Mouse (Mus musculus) adrenal gland, postnatal 25 days (tissue): ENCODE data around the gene Kcnmb3. TPM values are rescaled to one million over a fixed set of nuclear protein-coding genes. Genes with fewer than 3 reads are reported as not detected.

Source experiments
- DNase-seq: peaks from one replicate; pipeline ENCODE4 v3.0.0; 2021; ENCODE audit warnings: mixed read lengths
- long read RNA-seq: library from polyadenylated mRNA; stranded (forward); transcript quantifications from one replicate; pipeline ENCODE4 v2.0.0, GENCODE M21; 2021
- total RNA-seq: library from RNA; stranded (reverse); gene quantifications from 2 replicates; pipeline ENCODE4 v1.2.3, GENCODE M21; 2021

The Kcnmb3 gene
- total RNA-seq: 0.90 and 1.7 TPM in 2 replicates
- long read RNA-seq, partial matches to known transcripts: 1 of 1 reads
- long read RNA-seq, other reads (novel, unspliced or antisense): 0 of 1 reads

DNA sequence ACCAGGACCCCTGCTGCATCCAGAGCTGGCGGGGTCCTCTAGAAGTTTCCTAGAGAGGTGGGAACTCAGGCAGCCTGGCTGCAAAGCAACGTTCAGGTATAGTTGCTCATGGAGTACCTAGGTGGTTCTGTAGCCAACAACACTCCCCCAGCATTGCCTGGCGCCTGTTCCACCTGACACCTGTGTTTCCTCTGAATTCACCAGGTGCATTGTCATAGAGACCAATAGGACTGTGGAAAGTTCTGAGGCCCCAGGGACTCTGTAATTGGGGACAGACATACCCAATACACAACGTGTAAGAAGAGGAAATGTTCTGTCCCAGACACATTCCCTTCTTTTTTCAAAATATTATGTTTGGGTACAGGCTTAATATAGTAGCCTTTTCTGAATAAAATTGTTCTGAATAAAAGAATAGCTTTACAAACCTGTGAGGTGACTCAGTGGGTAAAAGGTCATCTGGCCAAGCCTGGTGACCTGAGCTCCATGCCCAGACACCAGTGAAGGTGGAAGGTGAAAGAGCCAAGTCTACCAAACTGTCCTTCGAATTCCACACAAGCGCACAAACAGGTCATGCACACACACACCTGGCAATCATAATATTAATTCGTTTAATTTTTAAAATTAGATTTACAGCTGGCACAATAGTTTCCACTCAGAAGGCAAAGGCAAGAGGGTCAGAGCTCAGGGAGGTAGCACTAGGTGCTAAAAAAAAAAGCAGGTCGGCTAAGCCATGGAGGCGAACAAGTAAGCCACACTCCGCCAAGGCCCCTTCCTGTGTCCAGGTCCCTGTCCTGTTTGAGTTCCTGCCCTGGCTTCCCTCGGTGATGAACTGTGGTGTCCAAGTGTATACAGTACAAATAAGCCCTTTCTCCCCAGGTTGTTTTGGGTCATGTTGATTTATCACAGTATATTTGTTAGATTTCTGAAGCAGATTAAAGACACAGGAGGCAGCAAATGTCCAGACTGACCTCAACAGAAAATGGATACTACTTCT, at the start of gene Kcnmb3:
Gene Kcnmb3, minus strand, starts transcription at position 135 of the 994 bp plus-strand sequence.
- DNase-seq: no peak

DNA sequence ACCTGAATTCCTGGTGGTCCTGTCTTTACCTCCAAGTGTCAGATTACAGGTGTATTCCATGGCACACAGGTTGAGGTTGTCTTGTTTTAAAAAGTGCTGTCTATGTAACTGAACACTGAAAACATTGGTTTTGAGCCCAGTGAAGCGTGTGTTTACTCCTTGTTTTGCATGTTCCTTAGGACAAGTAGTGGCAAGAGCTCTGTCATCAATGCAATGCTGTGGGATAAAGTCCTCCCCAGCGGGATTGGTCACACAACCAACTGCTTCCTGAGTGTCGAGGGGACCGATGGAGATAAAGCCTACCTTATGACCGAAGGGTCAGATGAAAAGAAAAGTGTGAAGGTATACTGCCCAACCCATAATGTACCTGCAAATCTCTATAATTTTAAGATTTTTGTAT, 46.1 kb upstream of the Kcnmb3 start:
- DNase-seq: no peak

DNA sequence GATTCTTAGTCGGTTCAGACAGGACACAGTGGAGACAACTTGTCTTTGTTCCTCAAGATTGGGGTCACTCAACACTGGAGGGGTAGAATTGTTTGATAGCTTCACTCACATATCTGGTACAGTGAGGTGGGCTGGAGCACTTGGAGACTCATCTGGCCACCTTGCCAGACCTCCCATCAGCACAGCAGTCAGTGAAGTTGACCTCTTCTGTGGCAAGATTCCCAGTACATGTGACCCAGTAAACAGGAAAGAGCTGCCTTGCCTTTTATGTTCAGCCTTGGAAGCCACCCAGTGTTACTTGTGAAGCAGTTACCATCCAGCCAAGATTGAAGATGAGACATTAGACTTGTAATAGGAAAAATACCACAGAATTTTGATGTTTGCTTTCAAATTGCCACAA, 45.5 kb upstream of the Kcnmb3 start:
- DNase-seq: peak; percentile 22

DNA sequence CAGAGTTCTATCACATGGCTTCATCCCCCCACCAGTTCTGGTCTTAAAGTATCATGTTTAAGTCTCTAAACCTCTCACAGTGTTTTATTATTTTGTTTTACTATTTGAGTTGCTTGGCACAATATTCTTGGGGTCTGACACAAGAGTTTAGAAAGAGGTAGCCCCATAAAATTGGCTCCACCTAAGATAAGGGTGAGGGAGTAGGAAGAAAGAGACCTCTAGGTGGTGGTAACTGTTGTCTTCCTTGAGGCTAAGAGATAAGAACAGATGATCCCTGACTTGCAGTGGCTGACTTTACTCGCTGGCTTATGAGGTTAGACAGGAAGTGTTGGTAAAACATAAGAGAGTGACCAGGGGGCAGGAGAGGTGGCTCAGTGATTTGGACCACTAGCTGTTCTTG, 43.7 kb upstream of the Kcnmb3 start:
- DNase-seq: no peak

DNA sequence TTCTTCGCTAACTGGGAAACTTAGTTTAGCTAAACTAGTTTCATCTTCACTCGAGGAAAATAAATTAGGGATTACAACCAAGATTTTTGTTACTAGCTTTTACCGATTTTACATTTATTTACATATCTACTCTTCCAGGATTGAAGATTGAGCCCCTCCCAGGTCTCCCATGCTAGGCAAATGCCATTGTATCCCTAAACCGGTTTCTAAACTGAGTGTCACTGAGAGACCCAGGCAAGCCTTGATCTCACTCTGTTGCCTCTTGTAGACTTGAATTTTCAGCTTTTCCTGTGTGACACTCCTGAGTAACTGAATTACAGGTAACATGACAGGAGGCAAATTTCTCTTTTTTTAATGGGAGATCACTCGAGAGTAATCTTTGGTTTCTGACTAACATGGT, 38.0 kb upstream of the Kcnmb3 start:
- DNase-seq: no peak

DNA sequence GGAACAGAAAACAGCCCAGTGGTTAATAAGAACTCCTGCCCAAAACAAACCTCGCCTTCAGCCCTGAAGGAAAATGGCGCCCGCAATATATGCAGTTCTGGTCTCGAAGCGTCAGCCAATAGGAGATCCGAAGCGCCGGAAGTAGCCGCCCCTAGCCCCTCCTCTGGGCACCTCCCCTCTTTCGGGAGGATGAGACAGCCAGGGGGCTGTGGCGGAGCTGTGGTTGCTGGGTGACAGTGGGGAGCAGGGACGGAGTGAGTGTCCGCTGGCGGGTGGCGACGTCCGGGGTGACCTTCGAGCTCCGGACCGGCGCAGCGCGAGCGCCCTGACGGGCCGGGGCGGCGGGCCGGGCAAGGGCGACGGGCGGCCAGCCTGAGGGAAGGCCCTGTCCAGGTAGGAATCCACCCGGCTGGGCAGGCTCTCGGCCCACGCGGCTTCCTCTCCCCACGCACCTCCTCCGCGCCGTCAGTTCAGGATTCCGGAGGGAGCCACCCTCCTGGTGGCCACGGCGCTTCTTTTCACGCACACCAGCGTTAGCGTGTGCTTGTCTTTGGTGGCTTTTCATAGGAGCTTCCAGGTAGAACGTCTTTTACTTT, 37.4 kb upstream of the Kcnmb3 start, which contains the start of gene Mfn1:
Gene Mfn1, plus strand, starts transcription at position 163 of the 596 bp plus-strand sequence.
- DNase-seq: peak; percentile 93

DNA sequence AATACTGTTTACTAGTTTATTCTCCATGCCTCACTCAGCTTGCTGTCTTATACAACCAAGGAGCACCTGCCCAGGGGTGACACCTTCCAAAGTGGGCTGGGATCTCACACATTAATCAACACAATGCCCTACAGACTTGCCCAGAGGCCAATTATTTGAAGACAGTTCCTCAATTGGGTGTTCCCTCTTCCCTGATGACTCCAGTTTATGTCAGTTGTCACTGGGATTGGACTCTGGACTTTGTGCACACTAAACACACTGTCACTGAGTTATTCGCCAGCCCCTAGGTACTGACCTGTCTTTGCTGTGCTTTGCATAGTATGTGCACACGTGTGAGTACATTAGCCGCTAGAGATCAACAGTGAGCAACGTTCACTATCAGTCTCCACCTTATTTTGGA, 35.1 kb upstream of the Kcnmb3 start:
- no peak for DNase-seq

DNA sequence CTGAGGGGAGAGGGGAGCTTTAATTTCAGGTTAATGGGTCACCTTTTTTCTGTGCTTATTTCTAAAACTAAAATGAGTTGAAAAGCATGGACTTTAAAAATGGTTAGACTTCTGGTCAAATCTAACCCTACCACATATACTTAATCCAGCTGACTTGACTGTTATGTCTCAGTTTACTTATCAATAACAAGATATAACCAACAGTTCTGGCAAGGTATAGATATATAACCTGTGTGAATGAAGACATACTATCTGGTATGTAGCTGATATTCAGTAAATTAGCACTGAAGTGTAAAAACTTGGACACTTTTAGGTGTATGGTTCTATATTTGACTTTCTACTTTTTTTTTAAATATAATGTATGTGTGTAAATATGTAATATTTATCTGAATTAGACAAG, 21.5 kb upstream of the Kcnmb3 start:
- no peak for DNase-seq

DNA sequence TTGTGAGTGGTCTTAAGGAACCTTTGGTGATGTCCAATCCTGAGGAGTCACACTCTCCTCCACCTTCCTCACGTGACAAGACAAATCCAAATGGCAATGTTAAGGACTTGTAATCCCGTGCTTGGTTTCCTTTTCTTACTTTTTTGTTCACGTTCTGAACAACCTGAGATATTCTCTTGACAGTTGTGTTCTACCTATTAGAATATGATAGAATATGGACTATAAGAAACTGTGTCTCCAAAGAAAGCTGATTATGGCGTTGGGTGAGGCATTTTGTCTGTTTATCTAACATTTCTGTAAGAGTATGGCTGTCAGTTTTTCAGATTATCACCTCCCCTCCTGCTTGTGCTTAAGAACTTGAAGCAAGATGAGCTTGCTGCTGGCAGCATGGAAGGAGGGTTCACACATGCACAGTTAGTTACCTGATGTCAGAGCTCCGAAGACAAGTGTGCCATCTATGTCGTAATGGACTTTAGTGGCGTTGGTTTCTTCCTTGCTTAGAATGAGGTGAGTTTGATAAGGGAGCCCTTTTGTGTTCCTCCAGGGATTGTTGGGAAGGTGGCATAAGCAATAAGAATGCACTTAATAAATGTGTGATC, 20.8 kb upstream of the Kcnmb3 start:
- DNase-seq: no peak

DNA sequence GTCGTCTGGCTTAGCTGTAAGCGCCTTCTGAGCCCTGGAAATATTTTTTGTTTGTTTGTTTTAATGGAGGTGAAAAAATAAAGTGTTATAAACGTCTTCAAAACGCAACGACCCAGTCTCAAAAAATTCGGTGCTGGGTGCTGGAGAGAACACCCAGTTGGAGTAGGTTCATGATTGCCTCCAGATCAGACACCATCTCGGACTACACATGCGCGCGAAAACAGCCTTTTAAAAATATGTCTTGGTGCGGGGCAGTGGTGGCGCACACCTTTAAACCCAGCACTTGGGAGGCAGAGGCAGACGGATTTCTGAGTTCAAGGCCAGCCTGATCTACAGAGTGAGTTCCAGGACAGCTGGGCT, 19.1 kb upstream of the Kcnmb3 start:
- no peak for DNase-seq

DNA sequence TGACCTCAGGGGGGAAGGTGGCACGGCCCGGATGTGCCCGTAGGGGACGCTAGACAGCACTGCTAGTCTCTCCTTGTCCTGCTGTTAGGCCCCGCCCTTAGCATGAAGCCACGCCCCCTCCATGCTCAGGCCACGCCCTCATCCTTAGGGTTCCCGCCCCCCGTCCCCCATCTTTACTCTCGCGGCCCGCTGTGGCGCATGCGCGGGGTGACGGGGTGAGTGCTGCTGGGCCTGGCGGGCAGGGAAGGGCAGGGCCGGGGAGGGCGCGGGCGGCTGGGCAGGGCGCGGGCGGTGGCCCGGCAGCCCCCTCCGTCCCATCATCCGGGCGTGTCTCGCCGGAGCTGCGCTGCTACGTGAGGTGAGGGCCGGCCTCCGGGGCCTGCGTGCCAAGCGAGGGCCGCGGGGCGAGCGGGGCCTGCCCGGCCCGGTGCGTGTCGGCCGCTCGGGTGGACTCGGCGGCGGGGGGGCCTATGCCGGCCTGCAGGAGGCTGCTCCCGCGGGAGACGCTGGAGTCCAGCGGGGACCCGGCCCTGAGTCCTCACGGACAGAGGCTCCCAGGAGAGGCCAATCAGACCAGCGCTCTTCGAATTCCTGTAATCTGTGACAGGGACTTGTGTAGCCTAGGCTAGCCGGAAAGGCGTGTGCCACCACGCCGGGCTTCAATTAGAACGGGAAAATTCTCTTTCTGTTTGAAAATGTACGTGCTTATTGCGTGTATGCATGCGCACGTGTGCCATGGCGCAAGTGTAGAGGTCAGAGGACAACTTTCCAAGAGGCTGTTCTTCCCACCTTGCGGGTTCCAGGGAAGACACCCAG, 18.6 kb upstream of the Kcnmb3 start:
- DNase-seq: peak; percentile 99

DNA sequence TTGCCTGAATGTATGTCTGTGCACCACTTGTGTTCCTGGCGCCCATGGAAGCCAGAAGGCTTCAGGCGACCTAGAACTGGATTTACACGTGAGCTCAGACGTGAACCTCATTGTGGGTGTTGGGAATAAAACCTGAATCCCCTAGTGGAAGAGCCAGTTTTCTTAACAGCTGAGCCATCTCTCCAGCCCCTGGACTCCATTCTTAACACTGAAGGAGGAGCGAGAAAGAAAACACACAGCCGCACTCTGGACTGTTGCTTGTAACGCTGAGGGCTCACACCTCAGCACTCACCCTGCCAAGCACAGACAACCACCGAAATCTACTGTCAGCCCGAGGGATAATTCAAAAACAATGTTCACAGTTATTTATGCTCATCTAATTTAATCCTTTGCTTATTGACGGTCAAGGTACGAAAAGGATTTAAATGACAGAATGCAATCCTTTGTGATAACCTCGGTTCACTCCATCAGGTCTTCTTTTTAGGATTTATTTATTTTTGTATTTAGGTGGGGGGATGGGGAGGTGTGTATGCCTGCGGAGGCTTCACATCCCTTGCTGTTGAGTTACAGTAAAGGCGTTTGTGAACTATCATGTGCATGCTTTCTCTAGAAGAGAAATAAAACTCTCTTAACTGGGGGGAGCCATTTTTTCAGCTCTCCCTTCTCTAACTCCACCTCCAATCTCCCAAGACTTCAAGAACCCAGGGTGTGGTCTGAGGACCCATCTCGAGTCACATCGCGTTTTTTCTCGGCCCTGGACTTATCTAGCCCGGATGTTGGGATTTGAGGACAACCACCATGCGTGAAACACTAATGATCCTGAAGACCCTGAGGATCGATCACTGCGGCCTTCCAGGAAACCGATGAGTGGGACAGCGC, 17.7 kb upstream of the Kcnmb3 start, which contains the start of gene Zfp639:
Gene Zfp639, plus strand, starts transcription at position 764 of the 879 bp plus-strand sequence.
- DNase-seq: no peak

DNA sequence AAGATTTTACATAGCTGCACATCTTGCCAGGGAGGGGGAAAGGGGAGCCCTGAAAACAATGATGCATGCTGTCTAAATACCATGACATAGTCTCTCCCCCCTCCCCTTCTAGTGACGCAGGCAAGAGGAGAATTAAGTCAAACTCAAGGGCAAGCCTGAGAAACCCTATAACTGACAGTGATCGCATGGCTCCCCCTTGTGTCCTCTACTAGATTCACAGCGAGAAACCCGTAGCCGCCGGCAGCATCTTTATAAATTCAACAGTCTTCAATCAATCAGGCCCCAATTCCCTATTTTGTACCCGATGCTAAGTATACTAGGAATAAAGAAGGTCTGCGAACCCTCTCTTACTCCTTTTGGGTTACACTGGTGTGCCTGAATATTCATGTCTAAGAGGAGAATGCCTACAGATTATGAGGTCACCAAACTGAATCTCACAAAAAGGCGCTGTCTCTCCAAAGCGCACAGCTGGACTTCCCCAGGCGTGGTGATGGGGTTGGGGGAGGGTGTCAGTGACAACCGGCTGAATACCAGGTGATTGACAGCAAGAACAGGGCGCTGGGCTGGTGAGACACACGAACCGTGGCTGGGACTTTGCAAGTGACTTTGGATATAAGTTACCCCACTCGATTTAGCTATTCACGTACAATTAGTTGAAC, 16.8 kb upstream of the Kcnmb3 start:
- DNase-seq: peak; percentile 56

DNA sequence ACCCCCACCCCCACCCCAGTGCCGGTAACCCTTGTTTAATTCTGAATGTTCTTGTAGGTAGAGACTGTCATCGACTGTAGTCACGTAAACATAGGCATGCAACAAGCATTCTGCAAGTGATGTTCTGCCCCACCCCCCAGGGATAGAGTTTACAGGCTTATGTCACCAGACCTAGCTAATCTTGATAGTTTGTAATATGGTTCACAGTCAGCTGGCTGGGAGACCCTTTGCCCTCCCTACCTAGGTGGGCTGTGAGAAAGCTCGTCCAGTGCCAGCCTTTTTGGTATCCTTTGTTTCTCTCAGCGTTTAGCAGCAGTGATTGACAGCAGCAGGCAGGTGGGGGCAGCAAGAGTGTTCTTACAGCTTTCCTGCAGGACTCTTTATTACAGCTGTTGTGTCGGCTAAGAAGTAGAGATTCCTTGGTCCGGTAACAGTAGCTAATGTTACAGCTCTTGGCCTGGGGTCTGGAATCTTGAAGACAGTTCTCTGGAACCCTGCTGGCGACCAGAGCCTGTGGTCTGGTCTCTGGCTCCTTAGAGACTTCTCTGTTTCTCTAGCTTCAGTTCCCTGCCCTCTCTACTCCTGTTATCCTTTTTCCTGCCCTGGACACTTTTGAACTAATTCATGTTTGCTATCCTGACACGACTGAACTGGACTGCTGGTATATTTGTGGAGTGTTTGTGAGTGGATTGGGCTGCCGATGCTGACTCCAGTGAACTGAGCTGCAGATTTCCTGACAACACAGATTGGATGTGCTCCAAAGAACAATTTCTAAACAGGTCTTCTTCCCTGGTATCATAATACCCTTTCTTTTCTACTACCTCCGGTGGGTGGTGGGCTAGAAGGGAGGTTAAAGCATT, 14.6 kb upstream of the Kcnmb3 start:
- DNase-seq: no peak

DNA sequence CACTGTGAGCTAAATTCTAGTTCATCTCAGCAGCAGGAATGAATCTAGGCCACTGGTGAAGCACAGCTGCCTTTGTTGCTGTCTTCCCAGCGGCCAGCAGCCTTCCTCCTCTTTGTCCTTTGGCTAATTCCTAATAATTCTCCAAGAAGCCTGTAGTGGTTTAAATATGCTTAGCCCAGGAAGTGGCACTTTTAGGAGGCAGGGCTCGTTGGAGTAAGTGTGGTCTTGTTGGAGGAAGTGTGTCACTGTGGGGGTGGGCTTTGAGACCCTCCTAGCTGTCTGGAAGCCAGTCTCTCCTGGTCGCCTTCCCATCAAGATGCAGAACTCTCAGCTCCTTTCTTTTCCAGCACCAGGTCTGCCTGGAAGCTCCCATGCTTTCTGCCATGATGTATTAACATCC, 13.8 kb upstream of the Kcnmb3 start:
- no peak for DNase-seq

DNA sequence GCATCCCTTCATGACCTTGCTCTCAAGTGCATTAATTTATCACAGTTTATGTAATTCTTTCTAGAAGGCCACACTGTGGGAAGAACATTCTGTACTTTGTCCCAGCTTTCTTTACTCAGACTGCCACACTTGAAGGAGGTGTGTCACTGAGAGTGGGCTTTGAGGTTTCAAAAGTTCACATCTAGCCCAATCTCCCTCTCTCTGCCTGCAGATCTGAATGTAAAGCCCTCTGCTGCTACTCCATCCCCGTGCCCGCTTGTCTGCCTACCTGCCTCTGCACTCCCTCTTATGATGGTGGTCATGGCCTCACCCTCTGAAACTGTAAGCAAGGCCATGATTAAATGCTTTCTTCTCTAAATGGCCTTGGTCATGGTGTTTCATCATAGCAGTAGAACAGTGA, 8.3 kb upstream of the Kcnmb3 start:
- no peak for DNase-seq

DNA sequence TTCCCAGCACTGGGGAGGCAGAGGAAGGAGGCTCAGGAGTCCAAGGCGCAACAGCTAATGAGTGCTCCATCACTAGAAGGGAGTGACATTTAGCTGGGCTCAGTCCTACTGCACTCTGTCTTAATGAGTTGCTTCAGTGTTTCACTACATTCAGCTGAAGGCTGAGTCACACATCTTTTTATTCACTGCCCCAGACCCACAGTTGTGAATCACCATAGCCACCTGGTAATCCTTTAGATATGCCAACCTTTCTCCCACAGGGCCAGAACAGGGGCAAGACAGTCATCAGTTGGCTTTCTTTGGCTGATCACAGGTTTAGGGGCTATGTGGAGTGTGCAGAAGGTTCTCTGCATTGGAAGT, 4.7 kb upstream of the Kcnmb3 start:
- DNase-seq: no peak

DNA sequence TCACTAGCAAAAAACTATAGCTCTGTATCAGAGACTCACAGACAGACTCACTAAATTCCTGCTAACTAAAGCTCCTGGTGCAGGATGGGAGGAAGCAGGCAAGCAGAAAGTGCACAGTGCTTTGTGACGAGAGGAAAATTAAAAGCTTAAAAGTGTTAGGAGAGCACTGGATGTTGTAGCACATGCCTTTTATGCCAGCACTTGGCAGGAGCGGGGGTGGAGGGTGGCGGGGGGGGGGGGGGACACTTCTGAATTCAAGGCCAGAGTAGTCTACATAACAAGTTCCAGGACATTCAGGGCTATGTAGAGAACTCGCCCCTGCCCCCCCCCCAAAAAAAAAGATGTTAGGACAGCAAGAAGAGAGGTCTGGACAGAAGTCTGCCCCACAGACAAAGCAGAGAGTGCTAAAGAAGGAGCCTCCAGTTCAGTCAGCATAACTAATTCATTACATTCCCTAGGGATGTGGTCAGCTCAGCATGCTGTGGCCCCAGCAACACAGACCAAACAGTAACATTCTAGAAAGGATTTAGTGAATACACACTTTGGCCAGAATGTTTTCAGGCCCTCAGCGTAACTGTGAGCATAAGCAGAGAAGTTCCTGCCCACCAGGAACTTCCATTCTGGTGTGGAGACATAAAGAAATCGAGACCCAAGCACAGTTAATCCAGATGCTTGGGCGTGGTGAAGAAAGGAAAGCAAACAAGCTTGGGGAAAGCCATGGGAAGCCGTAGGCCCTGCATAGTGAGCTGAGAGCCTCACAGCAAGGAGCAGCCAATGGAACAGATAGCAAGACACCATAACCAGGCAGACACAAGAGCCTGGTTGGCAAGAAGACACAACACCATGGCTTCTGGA, 4.1 kb upstream of the Kcnmb3 start:
- no peak for DNase-seq
